Mouse (Mus musculus) heart, embryonic 16.5 days (tissue): ENCODE results near the gene Slc43a3. TPM values are rescaled to one million over a fixed set of nuclear protein-coding genes. Genes with fewer than 3 reads are reported as not detected.

Experiments
- ATAC-seq: fragments of 200-750 bp; cut with Nextera tagmentation; replicated peaks from 2 replicates; pipeline ENCODE4 v1.8.0; 2017; ENCODE audit warnings: moderate number of reproducible peaks; ENCODE audit not compliant: insufficient read depth, low FRiP score; ENCODE audit errors: extremely low read depth
- H3K27ac ChIP-seq: fragments of 300-500 bp; sonication (generic); 2 replicates; pipeline ENCODE4 v1.5.1; 2014; ENCODE audit warnings: mild to moderate bottlenecking, low read length, control low read depth, moderate library complexity
- H3K27me3 ChIP-seq: fragments of 300-500 bp; sonication (generic); 2 replicates; pipeline ENCODE4 v1.6.1; 2014; ENCODE audit warnings: low read length, mixed read lengths; ENCODE audit not compliant: control insufficient read depth, insufficient read depth
- H3K36me3 ChIP-seq: fragments of 300-500 bp; sonication (generic); 2 replicates; pipeline ENCODE4 v1.6.1; 2014; ENCODE audit not compliant: control insufficient read depth, insufficient read depth
- H3K4me1 ChIP-seq: fragments of 300-500 bp; sonication (generic); 2 replicates; pipeline ENCODE4 v1.6.1; 2014; ENCODE audit warnings: low read length, mixed read lengths; ENCODE audit not compliant: control insufficient read depth, insufficient read depth
- H3K4me2 ChIP-seq: fragments of 300-500 bp; sonication (generic); 2 replicates; pipeline ENCODE4 v1.6.1; 2014; ENCODE audit warnings: low read depth, mild to moderate bottlenecking, control low read depth, low read length
- H3K4me3 ChIP-seq: fragments of 300-500 bp; sonication (generic); 2 replicates; pipeline ENCODE4 v1.5.1; 2014; ENCODE audit warnings: mild to moderate bottlenecking, control low read depth, low read length
- H3K9ac ChIP-seq: fragments of 300-500 bp; sonication (generic); 2 replicates; pipeline ENCODE4 v1.6.1; 2014; ENCODE audit warnings: low read length, control low read depth
- H3K9me3 ChIP-seq: fragments of 300-500 bp; sonication (generic); replicated peaks from 2 replicates; pipeline ENCODE4 v1.6.1; 2016; ENCODE audit warnings: low read length; ENCODE audit not compliant: control insufficient read depth
- WGBS: fragments of 180-500 bp; shearing (Covaris S2); extraction: QIAGEN DNeasy Blood & Tissue Kit; methylation state at CpG from one replicate; pipeline ENCODE4 v1.1.7; 2014; 5-methylcytosine and 5-hydroxymethylcytosine counted together
- polyA plus RNA-seq: library from polyadenylated mRNA; unstranded; fragments of >200 nt; fragmentation: Nextera tagmentation; extraction: Ambion mirVana; gene quantifications from 2 replicates; pipeline ENCODE4 v1.2.1, GENCODE M21; 2015

Slc43a3 gene
- polyA plus RNA-seq, 1 experiment from 2014 or later = 42.5 TPM

GRCm38 (mm10) chr2:84933992-84934648 lies 2.3 kb upstream of the Slc43a3 start:
- Histone ChIP-seq H3K27me3 (no peaks in the 10 kb centered on the region), H3K9me3 (no peaks in the 10 kb centered on the region), H3K4me1 (0 out of 2 replicates have a peak, but pooled peaks cover 3% of the 10 kb centered on the region), H3K27ac (no peak overlapping the region), H3K4me2 (no peak overlapping the region), H3K9ac (no peak overlapping the region), H3K4me3 (no peak overlapping the region), H3K36me3 (no peaks in the 10 kb centered on the region)
- no peak for ATAC-seq
- WGBS = 60% methylated on average over 8 of the region's 8 CpGs

DNA sequence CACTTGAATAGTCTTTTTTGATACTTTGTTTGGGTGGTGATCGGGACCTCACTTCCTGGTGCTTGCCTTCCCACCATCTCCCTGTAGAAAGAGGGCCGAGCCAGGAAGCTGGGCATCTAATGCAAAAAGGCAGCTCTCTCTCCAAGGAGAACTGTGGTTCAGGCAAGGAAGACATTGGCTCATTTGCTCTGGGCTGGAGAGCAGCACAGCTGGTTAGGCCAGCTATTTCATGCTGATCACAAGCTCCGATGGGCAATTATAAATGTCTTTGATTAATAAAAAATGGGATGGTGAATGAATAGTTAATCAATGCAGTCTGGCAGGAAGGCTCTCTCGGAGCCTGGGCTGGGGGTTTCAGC lies 1.8 kb upstream of the Slc43a3 start:
- Histone ChIP-seq H3K27me3 (no peaks in the 10 kb centered on the region), H3K9me3 (no peaks in the 10 kb centered on the region), H3K4me1 (0 out of 2 replicates have a peak, but pooled peaks cover 3% of the 10 kb centered on the region), H3K4me3 (no peak overlapping the region), H3K27ac (no peak overlapping the region), H3K36me3 (no peaks in the 10 kb centered on the region; the same call in 1 of the 2 replicates), H3K4me2 (no peak overlapping the region), H3K9ac (no peak overlapping the region)
- 78% methylated on average over 4 of the region's 4 CpGs for WGBS
- no peak for ATAC-seq

DNA sequence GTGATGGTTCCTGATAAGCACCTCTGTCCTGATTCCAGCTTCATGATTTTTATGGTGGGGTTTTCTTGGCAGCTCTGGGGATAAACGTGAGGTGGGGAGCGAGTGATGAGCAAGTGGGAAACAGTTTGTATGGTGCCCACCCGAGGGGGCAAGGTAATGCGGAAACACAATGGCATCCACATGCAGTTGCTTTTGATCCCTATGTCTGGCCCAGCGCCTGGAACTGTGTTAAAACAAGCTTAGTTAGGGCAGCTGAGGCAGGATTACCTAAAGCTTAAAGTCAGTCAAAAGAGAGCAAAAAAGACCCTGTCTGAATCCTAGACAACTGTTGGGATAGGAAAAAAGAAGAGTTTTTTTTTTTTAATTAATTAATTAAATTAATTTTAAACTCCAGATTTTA lies 1.3 kb upstream of the Slc43a3 start:
- H3K4me1 ChIP-seq = 0 out of 2 replicates have a peak, but pooled peaks cover 3% of the 10 kb centered on the region
- H3K9me3 ChIP-seq = no peaks in the 10 kb centered on the region
- no peak overlapping the region for H3K4me2 ChIP-seq
- no peak overlapping the region for H3K4me3 ChIP-seq
- no peak for ATAC-seq
- no peak overlapping the region for H3K9ac ChIP-seq
- no peaks in the 10 kb centered on the region; the same call in 1 of the 2 replicates for H3K36me3 ChIP-seq
- H3K27me3 ChIP-seq = no peaks in the 10 kb centered on the region
- WGBS = 83% methylated on average over 5 of the region's 5 CpGs
- no peak overlapping the region for H3K27ac ChIP-seq

- WGBS = 40% methylated on average over 3 of the region's 3 CpGs
- no peaks in the 10 kb centered on the region; the same call in 1 of the 2 replicates for H3K36me3 ChIP-seq
- no peak for ATAC-seq
- H3K4me3 ChIP-seq = peak overlapping the region; percentile 65
- H3K27me3 ChIP-seq = no peaks in the 10 kb centered on the region
- 0 out of 2 replicates have a peak, but pooled peaks cover 3% of the 10 kb centered on the region for H3K4me1 ChIP-seq
- no peaks in the 10 kb centered on the region for H3K9me3 ChIP-seq
- peak overlapping the region; percentile 73 for H3K4me2 ChIP-seq
- H3K9ac ChIP-seq = peak overlapping the region; percentile 78
- peak overlapping the region; percentile 71 for H3K27ac ChIP-seq
Observed at GRCm38 (mm10) chr2:84937491-84938150, 1.2 kb downstream of the Slc43a3 start.

- peak overlapping the region; percentile 73 for H3K4me2 ChIP-seq
- ATAC-seq = no peak; the same call in 1 of the 2 replicates
- H3K9ac ChIP-seq = peak overlapping the region; percentile 78
- H3K27ac ChIP-seq = peak overlapping the region; percentile 71
- 0 out of 2 replicates have a peak, but pooled peaks cover 3% of the 10 kb centered on the region for H3K4me1 ChIP-seq
- H3K9me3 ChIP-seq = no peaks in the 10 kb centered on the region
- peak overlapping the region; percentile 65 for H3K4me3 ChIP-seq
- H3K36me3 ChIP-seq = no peaks in the 10 kb centered on the region; the same call in 1 of the 2 replicates
- H3K27me3 ChIP-seq = no peaks in the 10 kb centered on the region
- 49% methylated on average over 5 of the region's 5 CpGs for WGBS
Observed at GRCm38 (mm10) chr2:84938249-84938946, 2.0 kb downstream of the Slc43a3 start.

DNA sequence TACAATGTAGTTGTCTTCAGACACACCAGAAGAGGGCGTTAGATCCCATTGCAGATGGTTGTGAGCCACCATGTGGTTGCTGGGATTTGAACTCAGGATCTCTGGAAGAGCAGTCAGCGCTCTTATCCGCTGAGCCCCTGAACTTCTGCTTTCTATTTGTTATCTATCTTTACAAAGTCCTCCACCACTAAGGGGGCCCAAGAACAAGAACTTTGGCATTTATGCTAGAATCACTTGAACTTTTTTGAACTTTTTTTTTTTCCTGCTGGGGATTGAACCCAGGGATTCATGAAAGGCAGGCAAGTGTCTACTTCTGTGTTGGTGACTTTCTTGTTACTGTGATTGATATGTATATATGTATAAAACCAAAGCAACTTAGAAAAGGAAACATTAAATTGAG lies 2.9 kb downstream of the Slc43a3 start:
- Histone ChIP-seq H3K4me2 (no peak overlapping the region), H3K9ac (no peak overlapping the region)
- WGBS = 95% methylated on average over 3 of the region's 3 CpGs

GRCm38 (mm10) chr2:84939711-84940110 lies 3.3 kb downstream of the Slc43a3 start:
- Histone ChIP-seq H3K4me3 (no peak overlapping the region), H3K4me1 (0 out of 2 replicates have a peak, but pooled peaks cover 3% of the 10 kb centered on the region), H3K4me2 (no peak overlapping the region), H3K9ac (no peak overlapping the region), H3K36me3 (no peaks in the 10 kb centered on the region; the same call in 1 of the 2 replicates), H3K27me3 (no peaks in the 10 kb centered on the region), H3K9me3 (no peaks in the 10 kb centered on the region), H3K27ac (no peak overlapping the region)
- no peak for ATAC-seq
- 95% methylated on average over 6 of the region's 6 CpGs for WGBS

More for the DNA sequence above, 2.9 kb downstream of the Slc43a3 start:
- H3K27ac ChIP-seq = no peak overlapping the region
- no peaks in the 10 kb centered on the region; the same call in 1 of the 2 replicates for H3K36me3 ChIP-seq
- no peak overlapping the region for H3K4me3 ChIP-seq
- H3K27me3 ChIP-seq = no peaks in the 10 kb centered on the region
- 0 out of 2 replicates have a peak, but pooled peaks cover 3% of the 10 kb centered on the region for H3K4me1 ChIP-seq
- ATAC-seq = no peak
- H3K9me3 ChIP-seq = no peaks in the 10 kb centered on the region

DNA sequence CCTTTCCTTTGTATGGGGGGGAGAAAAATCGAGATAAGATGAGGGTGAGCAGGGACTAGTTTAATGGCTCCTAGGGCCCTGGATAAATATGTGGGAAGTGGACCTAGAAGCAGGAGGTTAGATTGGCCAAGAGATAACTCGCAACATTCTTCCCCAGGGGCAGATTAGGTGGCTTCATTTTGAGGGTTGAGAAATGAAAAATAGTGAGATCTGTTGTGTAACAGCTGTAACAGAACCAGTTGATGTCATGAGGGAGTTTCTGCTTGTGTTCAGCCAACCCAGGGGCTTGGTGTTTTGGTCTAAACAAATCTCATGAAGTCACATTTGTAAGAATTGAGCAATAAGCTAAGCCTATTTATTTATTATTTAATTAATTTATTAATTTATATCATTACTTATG lies 5.0 kb downstream of the Slc43a3 start:
- 63% methylated on average over 2 of the region's 2 CpGs for WGBS

More for the DNA sequence above, 5.0 kb downstream of the Slc43a3 start:
- H3K9ac ChIP-seq = no peak overlapping the region
- ATAC-seq = no peak
- H3K27me3 ChIP-seq = no peaks in the 10 kb centered on the region
- no peaks in the 10 kb centered on the region for H3K9me3 ChIP-seq
- H3K4me2 ChIP-seq = no peak overlapping the region
- H3K36me3 ChIP-seq = peaks cover 4% of the 10 kb centered on the region
- H3K4me1 ChIP-seq = 0 out of 2 replicates have a peak, but pooled peaks cover 3% of the 10 kb centered on the region
- H3K4me3 ChIP-seq = no peak overlapping the region
- H3K27ac ChIP-seq = no peak overlapping the region
